Comparison of ENCODE assay signal across 8 mouse cellular contexts in the genomic region with DNA sequence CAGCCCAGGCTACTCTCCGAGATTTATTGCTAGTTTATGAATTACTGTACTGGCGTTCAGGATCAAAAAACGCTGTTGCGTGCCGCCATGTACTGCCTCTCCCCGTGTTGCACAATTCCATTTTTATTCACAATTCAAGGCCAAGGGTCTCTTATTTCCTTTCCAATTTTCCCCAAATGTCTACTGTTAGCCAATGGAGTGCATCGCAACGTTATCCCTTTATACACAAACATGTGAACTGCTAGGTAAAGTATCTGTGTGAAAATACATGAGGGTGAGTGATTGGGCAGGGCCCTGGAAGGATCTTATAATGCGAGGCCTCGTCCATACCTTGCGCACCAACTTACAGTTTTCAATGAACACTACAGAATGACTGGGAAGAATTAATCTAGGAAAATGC. TPM values are rescaled to one million over a fixed set of nuclear protein-coding genes. Genes with fewer than 3 reads are reported as not detected.
A peak's percentile ranks its signal among the peaks of the same experiment; 100 is the strongest.
DNase-seq lines count a peak whose midpoint lies in the region; ATAC-seq and TF ChIP-seq lines count a peak whose summit lies in the region.

No protein-coding gene starts in this region.

- in situ Hi-C loops in CH12.LX (cut with MboI; ENCODE audit: low pct_ligation_motif_present, low pct_unique_long_range_greater_than_20kb, low sequenced_read_pairs): no loop called here

- dilution Hi-C loops in CH12.LX (cut with MboI; ENCODE audit: extremely low pct_ligation_motif_present, extremely low pct_unique_long_range_greater_than_20kb, low sequenced_read_pairs): no loop called here

- H3K4me3 ChIP-seq in CH12.LX (replicated peaks in 1 of 3; ENCODE audit: low read depth in 2 of 3, low read length in 2 of 3, poor library complexity in 1 of 3): peak overlapping the region; percentile 70 to 93 (median 90)
- peak overlapping the region; percentile 88 for H3K4me3 ChIP-seq in forebrain, embryonic 12.5 days (replicated peaks)
- peak overlapping the region; percentile 85 for H3K4me3 ChIP-seq in limb, embryonic 13.5 days
- peak overlapping the region; percentile 32; the same call in 1 of the 2 replicates for H3K4me3 ChIP-seq in small intestine, adult 2 months (ENCODE audit: low read depth, low read length)

- no peaks in the 10 kb centered on the region for H3K9me3 ChIP-seq in CH12.LX (replicated peaks; ENCODE audit: low read length)
- H3K9me3 ChIP-seq in forebrain, embryonic 12.5 days: no peaks in the 10 kb centered on the region
- H3K9me3 ChIP-seq in limb, embryonic 13.5 days: no peaks in the 10 kb centered on the region

- no peak for TF ChIP-seq POLR2A in CH12.LX (IDR thresholded peaks at IDR 0.05; ENCODE audit: low read depth, low read length)
- TF ChIP-seq POLR2A in small intestine, adult 2 months (IDR thresholded peaks at IDR 0.05; ENCODE audit: low read depth, low read length): no peak

- H3K9ac ChIP-seq in CH12.LX (ENCODE audit: insufficient read depth, low read depth): peak overlapping the region; percentile 97
- peak overlapping the region; percentile 92 for H3K9ac ChIP-seq in forebrain, embryonic 12.5 days
- H3K9ac ChIP-seq in limb, embryonic 13.5 days: peak overlapping the region; percentile 91

- no peak for TF ChIP-seq CTCF in CH12.LX (conservative IDR thresholded peaks at IDR 0.05 in 1 of 2, IDR thresholded peaks at IDR 0.05 in 1 of 2; ENCODE audit: low read depth in 2 of 2, low read length in 2 of 2)
- TF ChIP-seq CTCF in small intestine, adult 2 months (IDR thresholded peaks at IDR 0.05; ENCODE audit: extremely low read depth, insufficient read length, insufficient replicate concordance, low read depth, low read length): no peak

- no peak for TF ChIP-seq RAD21 in CH12.LX (IDR thresholded peaks at IDR 0.05; ENCODE audit: low read depth, low read length)

- peaks cover 3 to 15% of the 10 kb centered on the region in 2 experiments; a peak in 2 of 4 replicates for H3K4me1 ChIP-seq in CH12.LX (ENCODE audit: control insufficient read depth in 1 of 2, insufficient read depth in 2 of 2)
- H3K4me1 ChIP-seq in forebrain, embryonic 12.5 days: peaks cover 8% of the 10 kb centered on the region
- peaks cover 11% of the 10 kb centered on the region for H3K4me1 ChIP-seq in limb, embryonic 13.5 days
- 0 out of 2 replicates have a peak, but pooled peaks cover 1% of the 10 kb centered on the region for H3K4me1 ChIP-seq in small intestine, adult 2 months (ENCODE audit: control insufficient read depth, insufficient read depth, insufficient read length, low read length)

- 50% methylated on average over 11 of the region's 11 CpGs for WGBS in forebrain, embryonic 12.5 days
- WGBS in limb, embryonic 13.5 days: 21% methylated on average over 11 of the region's 11 CpGs
- 15% methylated on average over 11 of the region's 11 CpGs for WGBS in small intestine, adult 2 months

- peak overlapping the region; percentile 95 for H3K4me2 ChIP-seq in CH12.LX (ENCODE audit: insufficient read depth, low read depth, poor library complexity, severe bottlenecking)
- peak overlapping the region; percentile 63 for H3K4me2 ChIP-seq in forebrain, embryonic 12.5 days
- H3K4me2 ChIP-seq in limb, embryonic 13.5 days (replicated peaks): peak overlapping the region; percentile 73

- H3K27ac ChIP-seq in CH12.LX (ENCODE audit: insufficient read depth, low read depth): no peak overlapping the region
- H3K27ac ChIP-seq in forebrain, embryonic 12.5 days: no peak overlapping the region
- H3K27ac ChIP-seq in limb, embryonic 13.5 days: no peak overlapping the region
- no peak overlapping the region for H3K27ac ChIP-seq in small intestine, adult 2 months (ENCODE audit: insufficient read depth, low read depth, low read length)

- no peak for ATAC-seq in forebrain, embryonic 12.5 days (ENCODE audit: low FRiP score)
- ATAC-seq in limb, embryonic 13.5 days (ENCODE audit: low FRiP score, low read depth): no peak

- peaks cover 16 to 31% of the 10 kb centered on the region in 2 experiments for H3K36me3 ChIP-seq in CH12.LX (replicated peaks in 1 of 2; ENCODE audit: control insufficient read depth in 1 of 2, insufficient read depth in 1 of 2, low read length in 1 of 2)
- peaks cover 23% of the 10 kb centered on the region; the same call in 1 of the 2 replicates for H3K36me3 ChIP-seq in forebrain, embryonic 12.5 days (replicated peaks)
- H3K36me3 ChIP-seq in limb, embryonic 13.5 days: peaks cover 34% of the 10 kb centered on the region
- peaks cover 12% of the 10 kb centered on the region for H3K36me3 ChIP-seq in small intestine, adult 2 months (ENCODE audit: control insufficient read depth, insufficient read depth, low read length)

- TF ChIP-seq EP300 in CH12.LX (IDR thresholded peaks at IDR 0.05; ENCODE audit: low read length): no peak

- DNase-seq in cerebellum, adult 9-10 months: peak; percentile 31
- DNase-seq in cerebellum, adult 9-11 months: no peak
- DNase-seq in CH12.LX (ENCODE audit: extremely low read depth): peak; percentile 37
- no peak for DNase-seq in thymus, adult 18-20 months
- DNase-seq in testis, postnatal 10 days (ENCODE audit: low spot score): no peak

- H3K27me3 ChIP-seq in CH12.LX (replicated peaks): no peaks in the 10 kb centered on the region
- no peaks in the 10 kb centered on the region for H3K27me3 ChIP-seq in forebrain, embryonic 12.5 days
- H3K27me3 ChIP-seq in limb, embryonic 13.5 days: no peaks in the 10 kb centered on the region
- no peaks in the 10 kb centered on the region for H3K27me3 ChIP-seq in small intestine, adult 2 months (ENCODE audit: control insufficient read depth, insufficient read depth, low read length)

- H3K79me2 ChIP-seq in CH12.LX (replicated peaks; ENCODE audit: control insufficient read depth, extremely low read depth, insufficient read depth, poor library complexity, severe bottlenecking): peaks cover 23% of the 10 kb centered on the region

TF ChIP-seq in CH12.LX, 34 proteins besides CTCF, POLR2A, EP300 and RAD21:
- no peak for TF ChIP-seq GABPA (IDR thresholded peaks at IDR 0.05; ENCODE audit: insufficient replicate concordance, low read depth, low read length)

RNA-seq across cellular contexts. Expression of gene Sec61a2, which starts 0.9 kb away (rescaled TPM):
- 20.8 and 23.3 TPM in 2 replicates for total RNA-seq in CH12.LX (2012; rRNA removed)
- total RNA-seq in CH12.LX (2014; rRNA removed): 44.6 and 53.8 TPM in 2 replicates
- 46.2 and 53.5 TPM in 2 replicates for polyA plus RNA-seq in CH12.LX (2012; ENCODE audit: insufficient read length, low read depth)
- polyA plus RNA-seq in forebrain, embryonic 12.5 days (2016; fragmentation: Nextera tagmentation; extraction: Ambion mirVana): 79.8 and 85.5 TPM in 2 replicates
- 115 and 119 TPM in 2 replicates for polyA plus RNA-seq in limb, embryonic 13.5 days (2015; fragmentation: Nextera tagmentation; extraction: Ambion mirVana)
- 4.7 and 10.7 TPM in 2 replicates for polyA plus RNA-seq in small intestine, adult 2 months (2012; rRNA removed)

RNA-seq across cellular contexts. Expression of gene Gm13199, which starts 31.6 kb away (rescaled TPM):
- total RNA-seq in CH12.LX (2012; rRNA removed): 0.50 and 1.1 TPM in 2 replicates
- total RNA-seq in CH12.LX (2014; rRNA removed): 0.47 and 0.85 TPM in 2 replicates
- 2.7 and 4.1 TPM in 2 replicates for polyA plus RNA-seq in CH12.LX (2012; ENCODE audit: insufficient read length, low read depth)
- 1.8 and 3.1 TPM in 2 replicates for polyA plus RNA-seq in forebrain, embryonic 12.5 days (2016; fragmentation: Nextera tagmentation; extraction: Ambion mirVana)
- polyA plus RNA-seq in limb, embryonic 13.5 days (2015; fragmentation: Nextera tagmentation; extraction: Ambion mirVana): 1.9 and 2.0 TPM in 2 replicates
- 0.93 and 1.5 TPM in 2 replicates for polyA plus RNA-seq in small intestine, adult 2 months (2012; rRNA removed)

RNA-seq across cellular contexts. Expression of gene Dhtkd1, which starts 48.3 kb away (rescaled TPM):
- 0.21 and 0.38 TPM in 2 replicates for total RNA-seq in CH12.LX (2012; rRNA removed)
- 0.11 and 0.35 TPM in 2 replicates for total RNA-seq in CH12.LX (2014; rRNA removed)
- 0.15 and 0.17 TPM in 2 replicates for polyA plus RNA-seq in CH12.LX (2012; ENCODE audit: insufficient read length, low read depth)
- polyA plus RNA-seq in forebrain, embryonic 12.5 days (2016; fragmentation: Nextera tagmentation; extraction: Ambion mirVana): 3.7 and 4.6 TPM in 2 replicates
- 4.0 and 5.6 TPM in 2 replicates for polyA plus RNA-seq in limb, embryonic 13.5 days (2015; fragmentation: Nextera tagmentation; extraction: Ambion mirVana)
- polyA plus RNA-seq in small intestine, adult 2 months (2012; rRNA removed): 0.13 and 0.83 TPM in 2 replicates

RNA-seq across cellular contexts. Expression of gene Cdc123, which starts 49.3 kb away (rescaled TPM):
- total RNA-seq in CH12.LX (2012; rRNA removed) (164 and 199 TPM in 2 replicates), CH12.LX (2014; rRNA removed) (215 and 230 TPM in 2 replicates)
- polyA plus RNA-seq in CH12.LX (2012; ENCODE audit: insufficient read length, low read depth): 291 and 339 TPM in 2 replicates
- polyA plus RNA-seq in forebrain, embryonic 12.5 days (2016; fragmentation: Nextera tagmentation; extraction: Ambion mirVana): 361 and 372 TPM in 2 replicates
- polyA plus RNA-seq in limb, embryonic 13.5 days (2015; fragmentation: Nextera tagmentation; extraction: Ambion mirVana): 380 and 394 TPM in 2 replicates
- polyA plus RNA-seq in small intestine, adult 2 months (2012; rRNA removed): 21.4 and 39.4 TPM in 2 replicates

RNA-seq across cellular contexts. Expression of gene Nudt5, which starts 49.5 kb away (rescaled TPM):
- 102 and 123 TPM in 2 replicates for total RNA-seq in CH12.LX (2012; rRNA removed)
- 245 and 270 TPM in 2 replicates for total RNA-seq in CH12.LX (2014; rRNA removed)
- polyA plus RNA-seq in CH12.LX (2012; ENCODE audit: insufficient read length, low read depth): 128 and 149 TPM in 2 replicates
- 70.7 and 75.4 TPM in 2 replicates for polyA plus RNA-seq in forebrain, embryonic 12.5 days (2016; fragmentation: Nextera tagmentation; extraction: Ambion mirVana)
- polyA plus RNA-seq in limb, embryonic 13.5 days (2015; fragmentation: Nextera tagmentation; extraction: Ambion mirVana): 79.0 and 80.6 TPM in 2 replicates
- 5.3 and 9.4 TPM in 2 replicates for polyA plus RNA-seq in small intestine, adult 2 months (2012; rRNA removed)

Comparison
In these comparisons a context has a peak if more than half of its experiments do, and no peak if none do; other contexts are left out.
1. DNase-seq: peak in cerebellum, adult 9-10 months (single experiment) and CH12.LX (single experiment); none in cerebellum, adult 9-11 months (single experiment), thymus, adult 18-20 months (0 of 2) and testis, postnatal 10 days (single experiment).
2. H3K4me3 ChIP-seq: peak in every context shown above with its lines; median percentile 90 in CH12.LX; 88 in forebrain, embryonic 12.5 days; 85 in limb, embryonic 13.5 days; 32 in small intestine, adult 2 months.
3. Peak in every context shown above with its lines, with median percentiles within 50 percentile points of each other: H3K4me2 ChIP-seq and H3K9ac ChIP-seq.